Mouse (Mus musculus) G1E (cell line): ENCODE results near the gene Sfxn5. TPM values are rescaled to one million over a fixed set of nuclear protein-coding genes. Genes with fewer than 3 reads are reported as not detected.

Experiments
- ATAC-seq: 2 replicates; pipeline ENCODE4 v1.8.0; 2016; ENCODE audit warnings: mild to moderate bottlenecking; ENCODE audit not compliant: insufficient number of reproducible peaks, poor library complexity, low FRiP score, severe bottlenecking; ENCODE audit errors: extremely low read depth
- DNase-seq: peaks from one replicate; pipeline ENCODE4 v3.0.0; 2012; ENCODE audit warnings: low spot score
- H3K27me3 ChIP-seq: 2 replicates; pipeline ENCODE4 v1.6.1; 2012; ENCODE audit warnings: mild to moderate bottlenecking, low read length, inconsistent platforms; ENCODE audit not compliant: insufficient read depth
- H3K36me3 ChIP-seq: replicated peaks from 2 replicates; pipeline ENCODE3; 2012; ENCODE audit warnings: mild to moderate bottlenecking, inconsistent platforms
- H3K4me1 ChIP-seq: 2 replicates; pipeline ENCODE4 v1.6.1; 2012; ENCODE audit warnings: low read depth, low read length, inconsistent platforms, mixed read lengths; ENCODE audit not compliant: insufficient read depth
- H3K4me3 ChIP-seq: 2 replicates; pipeline ENCODE4 v1.5.1; 2012; ENCODE audit warnings: low read depth, mild to moderate bottlenecking, inconsistent platforms, low read length, moderate library complexity, mixed read lengths
- H3K9me3 ChIP-seq: replicated peaks from 2 replicates; pipeline ENCODE4 v1.6.1; 2012; ENCODE audit warnings: inconsistent platforms
- CTCF ChIP-seq: IDR thresholded peaks from 2 replicates; pipeline ENCODE4 v1.5.1; 2012; ENCODE audit warnings: low read depth, low read length, inconsistent platforms, mixed read lengths
- GATA1 ChIP-seq: IDR thresholded peaks from 2 replicates; pipeline ENCODE4 v1.6.1; 2012; ENCODE audit warnings: borderline replicate concordance, low read length, inconsistent platforms, mixed read lengths
- GATA2 ChIP-seq: IDR thresholded peaks from 2 replicates; pipeline ENCODE4 v1.6.1; 2012; ENCODE audit warnings: low read depth, low read length, inconsistent platforms, borderline replicate concordance
- POLR2AphosphoS5 ChIP-seq: IDR thresholded peaks from 2 replicates; pipeline ENCODE4 v1.6.1; 2012; ENCODE audit warnings: low read depth, low read length, inconsistent platforms; ENCODE audit not compliant: insufficient replicate concordance
- TAL1 ChIP-seq: conservative IDR thresholded peaks from 2 replicates; pipeline ENCODE4 v1.6.1; 2012; ENCODE audit warnings: low read depth, low read length, inconsistent platforms, mixed read lengths
- polyA plus RNA-seq: library from polyadenylated mRNA; stranded (reverse); fragments of >175 nt; gene quantifications from 2 replicates; pipeline ENCODE4 v1.2.3, GENCODE M21; 2012
- total RNA-seq, 2 experiments: library from RNA; stranded (forward) in 1 of 2; stranded (reverse) in 1 of 2; fragments of 200-1000 nt in 1 of 2; fragments of >200 nt in 1 of 2; fragmentation: Nextera tagmentation in 1 of 2; gene quantifications; 2 replicates each; pipeline ENCODE4 v1.2.3; 2014 to 2017

Gene Sfxn5
- total and polyA plus RNA-seq, 3 experiments = 0.04 to 0.38 TPM; not detected in 1

GRCm38 (mm10) chr6:85358877-85359276 lies 25.7 kb upstream of the Sfxn5 start:
- no peaks in the 10 kb centered on the region for H3K36me3 ChIP-seq
- no peak overlapping the region for H3K4me3 ChIP-seq
- H3K9me3 ChIP-seq = no peaks in the 10 kb centered on the region
- peaks cover 3% of the 10 kb centered on the region for H3K27me3 ChIP-seq
- DNase-seq = no peak
- TF ChIP-seq TAL1 (no peak), POLR2AphosphoS5 (no peak), GATA1 (no peak), CTCF (no peak), GATA2 (no peak)
- ATAC-seq = no peak
- H3K4me1 ChIP-seq = no peaks in the 10 kb centered on the region

- H3K27me3 ChIP-seq = no peaks in the 10 kb centered on the region; the same call in 1 of the 2 replicates
- H3K36me3 ChIP-seq = no peaks in the 10 kb centered on the region
- no peaks in the 10 kb centered on the region for H3K9me3 ChIP-seq
- H3K4me1 ChIP-seq = no peaks in the 10 kb centered on the region
- H3K4me3 ChIP-seq = no peak overlapping the region
- ATAC-seq = no peak
- no peak for DNase-seq
- no peak for TF ChIP-seq TAL1
- no peak for TF ChIP-seq POLR2AphosphoS5
- no peak for TF ChIP-seq CTCF
- no peak for TF ChIP-seq GATA1
- no peak for TF ChIP-seq GATA2
Measured at GRCm38 (mm10) chr6:85356682-85357465, 23.7 kb upstream of the Sfxn5 start.

- ATAC-seq (no peak), DNase-seq (no peak)
- Histone ChIP-seq H3K4me1 (no peaks in the 10 kb centered on the region), H3K4me3 (no peak overlapping the region), H3K27me3 (no peaks in the 10 kb centered on the region; the same call in 1 of the 2 replicates), H3K36me3 (no peaks in the 10 kb centered on the region), H3K9me3 (no peaks in the 10 kb centered on the region)
- TF ChIP-seq GATA1 (no peak), CTCF (no peak), TAL1 (no peak), POLR2AphosphoS5 (no peak), GATA2 (no peak)
Measured at GRCm38 (mm10) chr6:85355753-85356152, 22.5 kb upstream of the Sfxn5 start.

GRCm38 (mm10) chr6:85354709-85355108 lies 21.5 kb upstream of the Sfxn5 start:
- DNase-seq (no peak), ATAC-seq (no peak)
- Histone ChIP-seq H3K9me3 (no peaks in the 10 kb centered on the region), H3K36me3 (no peaks in the 10 kb centered on the region), H3K27me3 (no peaks in the 10 kb centered on the region; the same call in 1 of the 2 replicates), H3K4me1 (no peaks in the 10 kb centered on the region), H3K4me3 (no peak overlapping the region)
- no peak for TF ChIP-seq CTCF
- no peak for TF ChIP-seq GATA2
- TF ChIP-seq GATA1 = no peak
- no peak for TF ChIP-seq POLR2AphosphoS5
- TF ChIP-seq TAL1 = no peak

GRCm38 (mm10) chr6:85353706-85354105 lies 20.5 kb upstream of the Sfxn5 start:
- DNase-seq = no peak
- H3K4me1 ChIP-seq = no peaks in the 10 kb centered on the region
- H3K27me3 ChIP-seq = peaks cover 3% of the 10 kb centered on the region
- H3K4me3 ChIP-seq = no peak overlapping the region
- no peak for ATAC-seq
- TF ChIP-seq TAL1 = no peak
- no peak for TF ChIP-seq POLR2AphosphoS5
- no peak for TF ChIP-seq CTCF
- TF ChIP-seq GATA1 = no peak
- no peaks in the 10 kb centered on the region for H3K9me3 ChIP-seq
- no peaks in the 10 kb centered on the region for H3K36me3 ChIP-seq

- Histone ChIP-seq H3K4me1 (no peaks in the 10 kb centered on the region), H3K4me3 (no peak overlapping the region), H3K27me3 (peaks cover 14% of the 10 kb centered on the region; the same call in 1 of the 2 replicates), H3K36me3 (no peaks in the 10 kb centered on the region), H3K9me3 (no peaks in the 10 kb centered on the region)
- ATAC-seq (no peak), DNase-seq (no peak)
- TF ChIP-seq TAL1 = no peak
- no peak for TF ChIP-seq CTCF
- TF ChIP-seq GATA2 = no peak
- TF ChIP-seq GATA1 = no peak
- TF ChIP-seq POLR2AphosphoS5 = no peak
Measured at GRCm38 (mm10) chr6:85350157-85350556, 16.9 kb upstream of the Sfxn5 start.
